Mouse (Mus musculus) brain, embryonic 14.5 days (tissue): ENCODE measurements at regions not wholly inside any gene's neighbourhood (a gene's known extent, or its start where the extent isn't known, plus 50 kb on each side); places are given as distances from the start of the nearest gene placed in this dataset.

ENCODE experiments used
- CTCF ChIP-seq: fragments of 200-500 bp; IDR thresholded peaks from 2 replicates; pipeline ENCODE4 v1.5.1; 2012; ENCODE audit warnings: inconsistent platforms, mild to moderate bottlenecking, moderate library complexity, borderline replicate concordance; ENCODE audit not compliant: insufficient read depth, insufficient read length; ENCODE audit errors: extremely low read depth
- POLR2A ChIP-seq: fragments of 200-500 bp; IDR thresholded peaks from 2 replicates; pipeline ENCODE4 v1.6.1; 2012; ENCODE audit warnings: mild to moderate bottlenecking, inconsistent platforms, borderline replicate concordance; ENCODE audit not compliant: poor library complexity, insufficient read depth, insufficient read length, severe bottlenecking; ENCODE audit errors: extremely low read depth

DNA sequence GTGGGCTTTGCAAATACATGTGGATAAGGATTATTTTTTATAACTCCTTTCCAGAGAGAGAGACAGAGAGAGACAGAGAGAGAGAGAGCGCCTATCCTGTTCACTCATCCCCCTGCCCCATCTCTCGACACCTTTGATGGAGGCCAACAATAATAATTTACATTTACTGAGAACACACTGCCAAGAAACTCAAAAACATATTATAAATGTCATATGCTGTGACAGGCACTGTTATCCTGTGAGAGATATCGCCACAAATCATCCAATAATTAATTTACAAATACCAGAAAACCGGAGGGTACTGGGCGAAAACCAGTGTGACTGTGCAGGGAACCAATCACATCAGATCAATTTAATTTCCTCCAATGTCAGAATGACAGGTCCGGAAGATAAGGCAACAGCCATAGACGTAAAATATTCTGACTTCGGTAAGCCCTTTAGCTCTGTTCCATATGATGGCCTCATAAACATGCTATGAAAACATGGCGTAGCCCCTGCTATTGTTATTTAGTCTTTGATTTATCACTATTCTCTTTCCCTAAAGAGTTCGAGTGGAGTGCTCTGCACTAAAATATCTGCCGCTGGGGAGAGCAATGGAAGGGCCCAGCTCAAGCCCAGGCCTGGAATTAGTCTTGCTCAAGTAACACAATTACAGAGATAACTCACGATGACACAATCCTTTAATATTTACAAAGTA is 173.5 kb upstream of the Ppp2r3a start:
- no peak for TF ChIP-seq CTCF
- no peak for TF ChIP-seq POLR2A
